Mouse (Mus musculus) liver, embryonic 16.5 days (tissue): Measurements from ENCODE around the gene Ass1. TPM values are rescaled to one million over a fixed set of nuclear protein-coding genes. Genes with fewer than 3 reads are reported as not detected.
A peak's percentile ranks its signal among the peaks of the same experiment; 100 is the strongest.

Experiments
- ATAC-seq: fragments of 200-750 bp; cut with Nextera tagmentation; 2 replicates; pipeline ENCODE4 v1.8.0; 2017; ENCODE audit warnings: low read depth, mild to moderate bottlenecking, moderate number of reproducible peaks, moderate library complexity
- H3K27ac ChIP-seq: fragments of 300-500 bp; sonication (generic); 2 replicates; pipeline ENCODE4 v1.5.1; 2014; ENCODE audit warnings: mild to moderate bottlenecking, low read length
- H3K27me3 ChIP-seq: fragments of 300-500 bp; sonication (generic); 2 replicates; pipeline ENCODE4 v1.6.1; 2014; ENCODE audit warnings: low read depth, low read length, mixed read lengths; ENCODE audit not compliant: control insufficient read depth, insufficient read depth
- H3K36me3 ChIP-seq: fragments of 300-500 bp; sonication (generic); 2 replicates; pipeline ENCODE4 v1.6.1; 2014; ENCODE audit warnings: mild to moderate bottlenecking; ENCODE audit not compliant: control insufficient read depth, insufficient read depth
- H3K4me1 ChIP-seq: fragments of 300-500 bp; sonication (generic); 2 replicates; pipeline ENCODE4 v1.6.1; 2014; ENCODE audit warnings: low read depth, low read length, mixed read lengths; ENCODE audit not compliant: control insufficient read depth
- H3K4me2 ChIP-seq: fragments of 300-500 bp; sonication (generic); 2 replicates; pipeline ENCODE4 v1.6.1; 2014; ENCODE audit warnings: low read depth, low read length, mixed read lengths
- H3K4me3 ChIP-seq: fragments of 300-500 bp; sonication (generic); 2 replicates; pipeline ENCODE4 v1.5.1; 2014; ENCODE audit warnings: low read depth, mild to moderate bottlenecking, low read length
- H3K9ac ChIP-seq: fragments of 300-500 bp; sonication (generic); 2 replicates; pipeline ENCODE4 v1.6.1; 2014; ENCODE audit warnings: low read depth, low read length
- H3K9me3 ChIP-seq: fragments of 300-500 bp; sonication (generic); replicated peaks from 2 replicates; pipeline ENCODE4 v1.6.1; 2016; ENCODE audit warnings: low read length; ENCODE audit not compliant: control insufficient read depth
- WGBS: fragments of 180-500 bp; shearing (Covaris S2); extraction: QIAGEN DNeasy Blood & Tissue Kit; methylation state at CpG from one replicate; pipeline ENCODE4 v1.1.7; 2014; ENCODE audit not compliant: insufficient replicate concordance; 5-methylcytosine and 5-hydroxymethylcytosine counted together
- polyA plus RNA-seq: library from polyadenylated mRNA; unstranded; fragments of >200 nt; fragmentation: Nextera tagmentation; extraction: Ambion mirVana; gene quantifications from 2 replicates; pipeline ENCODE4 v1.2.1, GENCODE M21; 2015

The Ass1 gene
- polyA plus RNA-seq, result 399 and 480 TPM in 2 replicates

- H3K9ac ChIP-seq, result peak within 1 kb of the TSS; percentile 61
- WGBS, result 1% methylated on average over 49 of the region's 49 CpGs
- ATAC-seq, result peak; percentile 86
- H3K36me3 ChIP-seq, result no peaks in the 10 kb centered on the region
- peak within 1 kb of the TSS; percentile 63 for H3K4me3 ChIP-seq
- peaks cover 4% of the 10 kb centered on the region; the same call in 1 of the 2 replicates for H3K27me3 ChIP-seq
- H3K4me1 ChIP-seq, result peaks cover under 1% of the 10 kb centered on the region
- no peaks in the 10 kb centered on the region for H3K9me3 ChIP-seq
- H3K27ac ChIP-seq, result peak within 1 kb of the TSS; percentile 63
- H3K4me2 ChIP-seq, result peak within 1 kb of the TSS; percentile 65
Measured at GRCm38 (mm10) chr2:31469931-31470682, at the start of gene Ass1. TSS of gene Ass1 (plus strand) at chr2:31470207.

GRCm38 (mm10) chr2:31420914-31421313 is 49.1 kb upstream of the Ass1 start:
- no peaks in the 10 kb centered on the region for H3K4me1 ChIP-seq
- H3K27me3 ChIP-seq, result no peaks in the 10 kb centered on the region
- no peak overlapping the region for H3K9ac ChIP-seq
- ATAC-seq, result no peak
- no peaks in the 10 kb centered on the region for H3K36me3 ChIP-seq
- no peak overlapping the region for H3K4me3 ChIP-seq
- H3K9me3 ChIP-seq, result no peaks in the 10 kb centered on the region
- no peak overlapping the region for H3K27ac ChIP-seq
- no peak overlapping the region for H3K4me2 ChIP-seq
- 62% methylated on average over 6 of the region's 6 CpGs for whole genome bisulfite sequencing

GRCm38 (mm10) chr2:31422576-31422975 is 47.4 kb upstream of the Ass1 start:
- no peak overlapping the region for H3K4me2 ChIP-seq
- H3K27ac ChIP-seq, result no peak overlapping the region
- H3K27me3 ChIP-seq, result no peaks in the 10 kb centered on the region
- ATAC-seq, result no peak
- 51% methylated on average over 6 of the region's 6 CpGs for WGBS
- H3K4me1 ChIP-seq, result no peaks in the 10 kb centered on the region
- no peaks in the 10 kb centered on the region for H3K9me3 ChIP-seq
- H3K36me3 ChIP-seq, result no peaks in the 10 kb centered on the region
- no peak overlapping the region for H3K9ac ChIP-seq
- H3K4me3 ChIP-seq, result no peak overlapping the region

GRCm38 (mm10) chr2:31431477-31431876 is 38.5 kb upstream of the Ass1 start:
- Histone ChIP-seq H3K9ac (no peak overlapping the region), H3K27ac (no peak overlapping the region), H3K27me3 (no peaks in the 10 kb centered on the region), H3K36me3 (no peaks in the 10 kb centered on the region), H3K4me3 (no peak overlapping the region), H3K4me2 (no peak overlapping the region), H3K9me3 (no peaks in the 10 kb centered on the region), H3K4me1 (peaks cover 3% of the 10 kb centered on the region)
- no peak for ATAC-seq
- 77% methylated on average over 5 of the region's 5 CpGs for WGBS

GRCm38 (mm10) chr2:31434746-31435145 is 35.3 kb upstream of the Ass1 start:
- no peak overlapping the region for H3K4me3 ChIP-seq
- H3K27ac ChIP-seq, result no peak overlapping the region
- WGBS, result 40% methylated on average over 10 of the region's 10 CpGs
- H3K36me3 ChIP-seq, result no peaks in the 10 kb centered on the region
- peaks cover 3% of the 10 kb centered on the region for H3K4me1 ChIP-seq
- H3K4me2 ChIP-seq, result no peak overlapping the region
- H3K9ac ChIP-seq, result no peak overlapping the region
- peak; percentile 66 for ATAC-seq
- no peaks in the 10 kb centered on the region for H3K27me3 ChIP-seq
- H3K9me3 ChIP-seq, result no peaks in the 10 kb centered on the region

GRCm38 (mm10) chr2:31435567-31435966 is 34.4 kb upstream of the Ass1 start:
- no peak overlapping the region for H3K4me3 ChIP-seq
- peaks cover 3% of the 10 kb centered on the region for H3K4me1 ChIP-seq
- no peak overlapping the region for H3K27ac ChIP-seq
- H3K27me3 ChIP-seq, result no peaks in the 10 kb centered on the region
- no peak overlapping the region for H3K9ac ChIP-seq
- no peaks in the 10 kb centered on the region for H3K9me3 ChIP-seq
- no peak overlapping the region for H3K4me2 ChIP-seq
- no peaks in the 10 kb centered on the region for H3K36me3 ChIP-seq
- WGBS, result 26% methylated on average over 6 of the region's 6 CpGs
- ATAC-seq, result peak; percentile 53

GRCm38 (mm10) chr2:31437480-31438245 is 32.3 kb upstream of the Ass1 start:
- no peak overlapping the region for H3K27ac ChIP-seq
- H3K36me3 ChIP-seq, result no peaks in the 10 kb centered on the region
- WGBS, result 58% methylated on average over 14 of the region's 14 CpGs
- H3K4me3 ChIP-seq, result no peak overlapping the region
- H3K9ac ChIP-seq, result no peak overlapping the region
- ATAC-seq, result 0 out of 2 replicates have a peak, but pooled peaks have one; percentile 11
- no peak overlapping the region for H3K4me2 ChIP-seq
- peaks cover 3% of the 10 kb centered on the region for H3K4me1 ChIP-seq
- no peaks in the 10 kb centered on the region for H3K27me3 ChIP-seq
- no peaks in the 10 kb centered on the region for H3K9me3 ChIP-seq

GRCm38 (mm10) chr2:31439576-31439975 is 30.4 kb upstream of the Ass1 start:
- no peaks in the 10 kb centered on the region for H3K36me3 ChIP-seq
- WGBS, result 68% methylated on average over 6 of the region's 6 CpGs
- H3K4me1 ChIP-seq, result peaks cover 3% of the 10 kb centered on the region
- no peak for ATAC-seq
- no peak overlapping the region for H3K4me2 ChIP-seq
- H3K27me3 ChIP-seq, result no peaks in the 10 kb centered on the region
- H3K4me3 ChIP-seq, result no peak overlapping the region
- no peaks in the 10 kb centered on the region for H3K9me3 ChIP-seq
- no peak overlapping the region for H3K9ac ChIP-seq
- no peak overlapping the region for H3K27ac ChIP-seq
